8 mouse cellular contexts compared by ENCODE assay signal in the genomic region with DNA sequence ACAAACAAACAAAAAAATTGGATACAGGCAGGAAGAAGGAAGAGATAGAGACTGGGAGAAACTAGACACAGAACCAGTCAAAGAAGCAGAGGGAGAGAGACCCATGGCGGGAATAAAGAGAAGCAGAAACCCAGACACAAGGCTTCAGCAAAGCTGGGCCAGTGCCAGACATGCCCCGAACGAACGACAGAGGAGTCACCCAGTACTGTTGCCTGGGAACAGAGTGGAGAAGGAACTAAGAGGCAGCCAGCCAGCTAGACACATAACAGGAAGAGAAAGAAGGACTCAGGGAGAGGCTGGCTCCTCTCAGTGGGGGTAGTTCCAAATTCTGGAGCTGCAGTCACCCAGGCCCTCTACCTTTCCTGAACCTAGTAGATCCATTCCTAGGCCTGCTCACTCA. TPM values are rescaled to one million over a fixed set of nuclear protein-coding genes. Genes with fewer than 3 reads are reported as not detected.
DNase-seq lines count a peak whose midpoint lies in the region; ATAC-seq lines count a peak whose summit lies in the region.

No protein-coding gene starts in this region.

- WGBS in midbrain, embryonic 14.5 days: 50% methylated on average over 4 of the region's 4 CpGs
- WGBS in midbrain, embryonic 13.5 days: 41% methylated on average over 4 of the region's 4 CpGs
- WGBS in heart, embryonic 13.5 days: 4% methylated on average over 4 of the region's 4 CpGs
- WGBS in lung, embryonic 15.5 days: 6% methylated on average over 4 of the region's 4 CpGs

- no peaks in the 10 kb centered on the region for H3K9me3 ChIP-seq in midbrain, embryonic 14.5 days (ENCODE audit: control insufficient read depth, low read length)
- H3K9me3 ChIP-seq in midbrain, embryonic 13.5 days: no peaks in the 10 kb centered on the region
- no peaks in the 10 kb centered on the region for H3K9me3 ChIP-seq in heart, embryonic 13.5 days
- no peaks in the 10 kb centered on the region for H3K9me3 ChIP-seq in lung, embryonic 15.5 days

- no peak overlapping the region for H3K4me2 ChIP-seq in midbrain, embryonic 14.5 days (ENCODE audit: low read length)
- no peak overlapping the region for H3K4me2 ChIP-seq in midbrain, embryonic 13.5 days (replicated peaks)
- H3K4me2 ChIP-seq in heart, embryonic 13.5 days: no peak overlapping the region
- H3K4me2 ChIP-seq in lung, embryonic 15.5 days: no peak overlapping the region

- H3K27ac ChIP-seq in midbrain, embryonic 14.5 days (replicated peaks; ENCODE audit: low read depth, low read length): no peak overlapping the region
- no peak overlapping the region for H3K27ac ChIP-seq in midbrain, embryonic 13.5 days
- peak overlapping the region; percentile 55 for H3K27ac ChIP-seq in heart, embryonic 13.5 days (replicated peaks)
- H3K27ac ChIP-seq in lung, embryonic 15.5 days: peak overlapping the region; percentile 35; the same call in 1 of the 2 replicates

- DNase-seq in midbrain, embryonic 14.5 days: peak; percentile 78
- DNase-seq in brain, adult 2 months (ENCODE audit: low read depth, low spot score): peak; percentile 93
- peak; percentile 93 for DNase-seq in layer of hippocampus, adult 11-12 months (ENCODE audit: low spot score)
- peak; percentile 87 for DNase-seq in telencephalon, adult 2 months (ENCODE audit: low read depth, low spot score)
- no peak for DNase-seq in thymus, postnatal 0 days (ENCODE audit: low spot score)

- H3K9ac ChIP-seq in midbrain, embryonic 14.5 days (replicated peaks; ENCODE audit: low read length): no peak overlapping the region
- H3K9ac ChIP-seq in midbrain, embryonic 13.5 days (replicated peaks): no peak overlapping the region
- H3K9ac ChIP-seq in heart, embryonic 13.5 days: peak overlapping the region; percentile 39; the same call in 1 of the 2 replicates
- no peak overlapping the region for H3K9ac ChIP-seq in lung, embryonic 15.5 days

- no peak overlapping the region for H3K4me3 ChIP-seq in midbrain, embryonic 14.5 days (replicated peaks; ENCODE audit: low read depth, low read length)
- no peak overlapping the region for H3K4me3 ChIP-seq in midbrain, embryonic 13.5 days (replicated peaks)
- no peak overlapping the region for H3K4me3 ChIP-seq in heart, embryonic 13.5 days
- H3K4me3 ChIP-seq in lung, embryonic 15.5 days: no peak overlapping the region

- no peaks in the 10 kb centered on the region for H3K36me3 ChIP-seq in midbrain, embryonic 14.5 days (ENCODE audit: control insufficient read depth, insufficient read depth, low read length)
- no peaks in the 10 kb centered on the region for H3K36me3 ChIP-seq in midbrain, embryonic 13.5 days
- no peaks in the 10 kb centered on the region for H3K36me3 ChIP-seq in heart, embryonic 13.5 days
- no peaks in the 10 kb centered on the region for H3K36me3 ChIP-seq in lung, embryonic 15.5 days

- H3K27me3 ChIP-seq in midbrain, embryonic 14.5 days (ENCODE audit: control insufficient read depth, insufficient read depth, low read length): no peaks in the 10 kb centered on the region
- no peaks in the 10 kb centered on the region for H3K27me3 ChIP-seq in midbrain, embryonic 13.5 days
- peaks cover 6% of the 10 kb centered on the region; the same call in 1 of the 2 replicates for H3K27me3 ChIP-seq in heart, embryonic 13.5 days (replicated peaks)
- H3K27me3 ChIP-seq in lung, embryonic 15.5 days: no peaks in the 10 kb centered on the region

- no peak for ATAC-seq in midbrain, embryonic 14.5 days (ENCODE audit: low FRiP score, low TSS enrichment)
- no peak for ATAC-seq in midbrain, embryonic 13.5 days
- ATAC-seq in heart, embryonic 13.5 days (ENCODE audit: extremely low read depth, insufficient number of reproducible peaks, low FRiP score, low TSS enrichment): no peak; the same call in 1 of the 2 replicates
- ATAC-seq in lung, embryonic 15.5 days (ENCODE audit: borderline replicate concordance, extremely low read depth, low FRiP score, low TSS enrichment): peak; percentile 56; the same call in 1 of the 2 replicates

- no peaks in the 10 kb centered on the region for H3K4me1 ChIP-seq in midbrain, embryonic 14.5 days (ENCODE audit: control insufficient read depth, insufficient read depth, low read length)
- H3K4me1 ChIP-seq in midbrain, embryonic 13.5 days (replicated peaks): peaks cover 8% of the 10 kb centered on the region; the same call in 1 of the 2 replicates
- H3K4me1 ChIP-seq in heart, embryonic 13.5 days: peaks cover 34% of the 10 kb centered on the region
- peaks cover 32% of the 10 kb centered on the region for H3K4me1 ChIP-seq in lung, embryonic 15.5 days

RNA-seq across cellular contexts. Expression of a gene that starts 0.8 kb away (rescaled TPM):
- not detected in 2 replicates for polyA plus RNA-seq in midbrain, embryonic 14.5 days (2014; fragmentation: Nextera tagmentation; extraction: Ambion mirVana)
- polyA plus RNA-seq in midbrain, embryonic 13.5 days (2015; fragmentation: Nextera tagmentation; extraction: Ambion mirVana): not detected in 2 replicates
- polyA plus RNA-seq in heart, embryonic 13.5 days (2015; fragmentation: Nextera tagmentation; extraction: Ambion mirVana): 0.41 and 1.2 TPM in 2 replicates
- polyA plus RNA-seq in lung, embryonic 15.5 days (2015; fragmentation: Nextera tagmentation; extraction: Ambion mirVana): 0.49 and 0.76 TPM in 2 replicates
- 1.1 and 1.3 TPM in 2 replicates for polyA plus RNA-seq in thymus, postnatal 0 days (2015; fragmentation: Nextera tagmentation; extraction: Ambion mirVana)

RNA-seq across cellular contexts. Expression of a gene that starts 8.0 kb away (rescaled TPM):
- 7.1 and 7.6 TPM in 2 replicates for polyA plus RNA-seq in midbrain, embryonic 14.5 days (2014; fragmentation: Nextera tagmentation; extraction: Ambion mirVana)
- 6.0 and 6.9 TPM in 2 replicates for polyA plus RNA-seq in midbrain, embryonic 13.5 days (2015; fragmentation: Nextera tagmentation; extraction: Ambion mirVana)
- 11.2 and 11.6 TPM in 2 replicates for polyA plus RNA-seq in heart, embryonic 13.5 days (2015; fragmentation: Nextera tagmentation; extraction: Ambion mirVana)
- 20.5 and 27.4 TPM in 2 replicates for polyA plus RNA-seq in lung, embryonic 15.5 days (2015; fragmentation: Nextera tagmentation; extraction: Ambion mirVana)
- polyA plus RNA-seq in thymus, postnatal 0 days (2015; fragmentation: Nextera tagmentation; extraction: Ambion mirVana): 2.0 and 2.1 TPM in 2 replicates

RNA-seq across cellular contexts. Expression of a gene that starts 43.3 kb away (rescaled TPM):
- 4.3 and 4.9 TPM in 2 replicates for polyA plus RNA-seq in midbrain, embryonic 14.5 days (2014; fragmentation: Nextera tagmentation; extraction: Ambion mirVana)
- polyA plus RNA-seq in midbrain, embryonic 13.5 days (2015; fragmentation: Nextera tagmentation; extraction: Ambion mirVana): 3.6 and 3.8 TPM in 2 replicates
- polyA plus RNA-seq in heart, embryonic 13.5 days (2015; fragmentation: Nextera tagmentation; extraction: Ambion mirVana): 0.18 TPM in 1 of 2 replicates, not detected in the other
- polyA plus RNA-seq in lung, embryonic 15.5 days (2015; fragmentation: Nextera tagmentation; extraction: Ambion mirVana): 0.48 and 0.77 TPM in 2 replicates
- polyA plus RNA-seq in thymus, postnatal 0 days (2015; fragmentation: Nextera tagmentation; extraction: Ambion mirVana): 2.6 and 3.1 TPM in 2 replicates

Comparison
In these comparisons a context has a peak if more than half of its experiments do, and no peak if none do; other contexts are left out.
1. H3K27ac ChIP-seq: peak in heart, embryonic 13.5 days (single experiment) and lung, embryonic 15.5 days (single experiment); none in midbrain, embryonic 14.5 days (single experiment) and midbrain, embryonic 13.5 days (single experiment).